8 mouse cellular contexts compared by ENCODE assay signal in genomic region chr11:97450305-97450922, GRCm38 (mm10). TPM values are rescaled to one million over a fixed set of nuclear protein-coding genes. Genes with fewer than 3 reads are reported as not detected.
DNase-seq lines count a peak whose midpoint lies in the region; ATAC-seq and TF ChIP-seq lines count a peak whose summit lies in the region.

No protein-coding gene starts in this region.

- no peaks in the 10 kb centered on the region; the same call in 1 of the 2 replicates for H3K79me2 ChIP-seq in heart, adult 2 months (replicated peaks; ENCODE audit: control insufficient read depth, insufficient read depth, low read length)

- no peaks in the 10 kb centered on the region for H3K36me3 ChIP-seq in heart, adult 2 months (ENCODE audit: control insufficient read depth, insufficient read depth, low read length)
- H3K36me3 ChIP-seq in limb, embryonic 12.5 days = peaks cover 73% of the 10 kb centered on the region

- TF ChIP-seq EP300 in heart, adult 2 months (IDR thresholded peaks at IDR 0.05; ENCODE audit: insufficient read depth, low read depth, low read length) = no peak

- no peak for TF ChIP-seq POLR2A in heart, adult 2 months (IDR thresholded peaks at IDR 0.05; ENCODE audit: insufficient read depth, low read depth, low read length)

- DNase-seq in right cerebral cortex, adult 2 months (ENCODE audit: low spot score in 2 of 2) = peak; percentile 57 to 67
- DNase-seq in right cerebral cortex, postnatal 14 days = no peak
- DNase-seq in cerebellum, adult 18-20 months = peak; percentile 65 to 69
- DNase-seq in heart, adult 2 months = peak; percentile 59 to 65
- no peak for DNase-seq in thymus, postnatal 0 days (ENCODE audit: low spot score)
- no peak for DNase-seq in spleen, postnatal 36 days (ENCODE audit: low spot score in 2 of 2)

- H3K4me3 ChIP-seq in heart, adult 2 months = peak overlapping the region; percentile 49
- H3K4me3 ChIP-seq in limb, embryonic 12.5 days (replicated peaks) = peak overlapping the region; percentile 49

- peak overlapping the region; percentile 65 for H3K9ac ChIP-seq in heart, adult 2 months (ENCODE audit: low read depth, low read length)
- H3K9ac ChIP-seq in limb, embryonic 12.5 days (replicated peaks) = peak overlapping the region; percentile 57

- H3K27me3 ChIP-seq in heart, adult 2 months (ENCODE audit: control insufficient read depth, insufficient read depth, low read length) = no peaks in the 10 kb centered on the region
- no peaks in the 10 kb centered on the region for H3K27me3 ChIP-seq in limb, embryonic 12.5 days

- H3K9me3 ChIP-seq in limb, embryonic 12.5 days = no peaks in the 10 kb centered on the region

- peak overlapping the region; percentile 73 for H3K4me2 ChIP-seq in limb, embryonic 12.5 days

- no peak for TF ChIP-seq CTCF in heart, adult 2 months (IDR thresholded peaks at IDR 0.05)

- peak overlapping the region; percentile 89 for H3K27ac ChIP-seq in heart, adult 2 months
- H3K27ac ChIP-seq in limb, embryonic 12.5 days = peak overlapping the region; percentile 77

- no peak; the same call in none of the 2 replicates for ATAC-seq in limb, embryonic 12.5 days (ENCODE audit: insufficient number of reproducible peaks, insufficient read depth, low FRiP score, low TSS enrichment, low read depth)
- ATAC-seq in monocyte, adult 5-6 weeks (replicated peaks; ENCODE audit: insufficient number of reproducible peaks, low FRiP score, low TSS enrichment, poor library complexity, severe bottlenecking) = peak; percentile 6; the same call in 1 of the 2 replicates

- intact Hi-C loops in heart, adult 2 months (cut with DNase I) = loop anchor here (2.0 kb wide), 1 partner anchor 16 kb away; no protein-coding TSS in a partner anchor

- H3K4me1 ChIP-seq in heart, adult 2 months (ENCODE audit: control insufficient read depth, insufficient read depth, low read length) = peaks cover 14% of the 10 kb centered on the region
- H3K4me1 ChIP-seq in limb, embryonic 12.5 days (replicated peaks) = peaks cover 25% of the 10 kb centered on the region

- WGBS in heart, adult 2 months = 27% methylated on average over 10 of the region's 10 CpGs
- 25% methylated on average over 10 of the region's 10 CpGs for WGBS in limb, embryonic 12.5 days

RNA-seq across cellular contexts. Expression of gene Arhgap23, which starts 35.1 kb away (rescaled TPM):
- 10 to 100 TPM; 12.8 to 13.7 TPM for total RNA-seq in heart, adult 2 months (2021)
- 18.4 and 19.2 TPM in 2 replicates for polyA plus RNA-seq in heart, adult 2 months (2012; rRNA removed)
- 7.3 and 7.4 TPM in 2 replicates for polyA plus RNA-seq in limb, embryonic 12.5 days (2016; fragmentation: Nextera tagmentation; extraction: Ambion mirVana)
- total RNA-seq in monocyte, adult 5-6 weeks (2017) = 4.7 to 5.8 TPM (median 5.0 TPM) in 3 replicates
- 1.6 and 2.9 TPM in 2 replicates for polyA plus RNA-seq in thymus, postnatal 0 days (2015; fragmentation: Nextera tagmentation; extraction: Ambion mirVana)

RNA-seq across cellular contexts. Expression of gene 4933428G20Rik, which starts 49.7 kb away (rescaled TPM):
- total RNA-seq in heart, adult 2 months (2021) = not detected
- not detected in 2 replicates for polyA plus RNA-seq in heart, adult 2 months (2012; rRNA removed)
- 0.36 and 1.4 TPM in 2 replicates for polyA plus RNA-seq in limb, embryonic 12.5 days (2016; fragmentation: Nextera tagmentation; extraction: Ambion mirVana)
- not detected in 3 replicates for total RNA-seq in monocyte, adult 5-6 weeks (2017)
- 0.09 and 0.12 TPM in 2 replicates for polyA plus RNA-seq in thymus, postnatal 0 days (2015; fragmentation: Nextera tagmentation; extraction: Ambion mirVana)

Comparison
In these comparisons a context has a peak if more than half of its experiments do, and no peak if none do; other contexts are left out.
1. DNase-seq: peak in right cerebral cortex, adult 2 months (2 of 2), cerebellum, adult 18-20 months (2 of 2) and heart, adult 2 months (2 of 2); none in right cerebral cortex, postnatal 14 days (single experiment), thymus, postnatal 0 days (single experiment) and spleen, postnatal 36 days (0 of 2).